Mouse (Mus musculus) G1E (cell line): Measurements from ENCODE around the gene Krtap7-1.

Experiments used
- CTCF ChIP-seq: IDR thresholded peaks from 2 replicates; pipeline ENCODE4 v1.5.1; 2012; ENCODE audit warnings: low read depth, low read length, inconsistent platforms, mixed read lengths
- GATA1 ChIP-seq: IDR thresholded peaks from 2 replicates; pipeline ENCODE4 v1.6.1; 2012; ENCODE audit warnings: borderline replicate concordance, low read length, inconsistent platforms, mixed read lengths
- GATA2 ChIP-seq: IDR thresholded peaks from 2 replicates; pipeline ENCODE4 v1.6.1; 2012; ENCODE audit warnings: low read depth, low read length, inconsistent platforms, borderline replicate concordance
- POLR2AphosphoS5 ChIP-seq: IDR thresholded peaks from 2 replicates; pipeline ENCODE4 v1.6.1; 2012; ENCODE audit warnings: low read depth, low read length, inconsistent platforms; ENCODE audit not compliant: insufficient replicate concordance
- TAL1 ChIP-seq: conservative IDR thresholded peaks from 2 replicates; pipeline ENCODE4 v1.6.1; 2012; ENCODE audit warnings: low read depth, low read length, inconsistent platforms, mixed read lengths

GRCm38 (mm10) chr16:89513431-89513830 lies 5.3 kb upstream of the Krtap7-1 start:
- TF ChIP-seq CTCF (no peak), GATA1 (no peak), POLR2AphosphoS5 (no peak), TAL1 (no peak), GATA2 (no peak)
